Mouse (Mus musculus) embryonic facial prominence, embryonic 10.5 days (tissue): ENCODE data around the gene Strbp. TPM values are rescaled to one million over a fixed set of nuclear protein-coding genes. Genes with fewer than 3 reads are reported as not detected.

ENCODE experiments used
- DNase-seq: peaks from one replicate; pipeline ENCODE4 v3.0.0-alpha.2; 2017; ENCODE audit warnings: low spot score
- H3K27ac ChIP-seq: fragments of 300-500 bp; sonication (generic); replicated peaks from 2 replicates; pipeline ENCODE4 v1.5.1; 2016; ENCODE audit warnings: mild to moderate bottlenecking
- H3K27me3 ChIP-seq: fragments of 300-500 bp; sonication (generic); replicated peaks from 2 replicates; pipeline ENCODE4 v1.6.1; 2016; ENCODE audit warnings: low read depth, mild to moderate bottlenecking; ENCODE audit not compliant: poor library complexity, severe bottlenecking
- H3K36me3 ChIP-seq: fragments of 300-500 bp; sonication (generic); replicated peaks from 2 replicates; pipeline ENCODE4 v1.6.1; 2016; ENCODE audit warnings: mild to moderate bottlenecking, moderate library complexity
- H3K4me1 ChIP-seq: fragments of 300-500 bp; sonication (generic); 2 replicates; pipeline ENCODE4 v1.6.1; 2016
- H3K4me3 ChIP-seq: fragments of 300-500 bp; sonication (generic); 2 replicates; pipeline ENCODE4 v1.5.1; 2016; ENCODE audit warnings: mild to moderate bottlenecking, moderate library complexity
- H3K9me3 ChIP-seq: fragments of 300-500 bp; sonication (generic); 2 replicates; pipeline ENCODE4 v1.6.1; 2016; ENCODE audit warnings: mild to moderate bottlenecking
- WGBS: fragments of 180-500 bp; shearing (Covaris S2); methylation state at CpG from one replicate; pipeline ENCODE4 v1.1.7; 2016; 5-methylcytosine and 5-hydroxymethylcytosine counted together
- polyA plus RNA-seq: library from polyadenylated mRNA; unstranded; fragments of >200 nt; fragmentation: Nextera tagmentation; extraction: Ambion mirVana; gene quantifications from 2 replicates; pipeline ENCODE4 v1.2.1, GENCODE M21; 2016

Strbp gene
- polyA plus RNA-seq, 1 experiment from 2014 or later: 50.4 TPM

GRCm38 (mm10) chr2:37682197-37682811, 21.4 kb downstream of the Strbp start:
- Histone ChIP-seq H3K9me3 (no peaks in the 10 kb centered on the region), H3K27ac (no peak overlapping the region), H3K27me3 (no peaks in the 10 kb centered on the region), H3K4me3 (no peak overlapping the region), H3K4me1 (no peaks in the 10 kb centered on the region), H3K36me3 (peaks cover 7% of the 10 kb centered on the region)
- WGBS: 96% methylated on average over 7 of the region's 7 CpGs
- no peak for DNase-seq

- DNase-seq: no peak
- Histone ChIP-seq H3K36me3 (no peaks in the 10 kb centered on the region), H3K27ac (no peak overlapping the region), H3K4me3 (no peak overlapping the region), H3K4me1 (no peaks in the 10 kb centered on the region), H3K9me3 (no peaks in the 10 kb centered on the region), H3K27me3 (no peaks in the 10 kb centered on the region)
- 73% methylated on average over 1 of the region's 1 CpGs for WGBS
Observed at GRCm38 (mm10) chr2:37651086-37651485, 52.6 kb downstream of the Strbp start.

GRCm38 (mm10) chr2:37649590-37649989, 54.1 kb downstream of the Strbp start:
- DNase-seq: no peak
- Histone ChIP-seq H3K27me3 (no peaks in the 10 kb centered on the region), H3K27ac (no peak overlapping the region), H3K36me3 (peaks cover 4% of the 10 kb centered on the region), H3K4me1 (no peaks in the 10 kb centered on the region), H3K4me3 (no peak overlapping the region), H3K9me3 (no peaks in the 10 kb centered on the region)
- 80% methylated on average over 2 of the region's 2 CpGs for WGBS

- 83% methylated on average over 1 of the region's 1 CpGs for WGBS
- Histone ChIP-seq H3K27me3 (no peaks in the 10 kb centered on the region), H3K9me3 (no peaks in the 10 kb centered on the region), H3K36me3 (peaks cover 4% of the 10 kb centered on the region), H3K27ac (no peak overlapping the region), H3K4me3 (no peak overlapping the region), H3K4me1 (no peaks in the 10 kb centered on the region)
- no peak for DNase-seq
Observed at GRCm38 (mm10) chr2:37648966-37649365, 54.7 kb downstream of the Strbp start.

GRCm38 (mm10) chr2:37623343-37623742, 80.3 kb downstream of the Strbp start:
- no peak overlapping the region for H3K27ac ChIP-seq
- no peaks in the 10 kb centered on the region for H3K27me3 ChIP-seq
- no peak overlapping the region for H3K4me3 ChIP-seq

GRCm38 (mm10) chr2:37587919-37588318, 115.7 kb downstream of the Strbp start:
- DNase-seq: no peak
- H3K27me3 ChIP-seq: no peaks in the 10 kb centered on the region
- H3K4me1 ChIP-seq: no peaks in the 10 kb centered on the region

More at GRCm38 (mm10) chr2:37623343-37623742, 80.3 kb downstream of the Strbp start:
- Histone ChIP-seq H3K9me3 (no peaks in the 10 kb centered on the region), H3K36me3 (peaks cover 40% of the 10 kb centered on the region), H3K4me1 (no peaks in the 10 kb centered on the region)
- 89% methylated on average over 2 of the region's 2 CpGs for WGBS
- DNase-seq: no peak

GRCm38 (mm10) chr2:37578185-37578584, 125.5 kb downstream of the Strbp start:
- H3K36me3 ChIP-seq: peaks cover 30% of the 10 kb centered on the region
- H3K4me1 ChIP-seq: no peaks in the 10 kb centered on the region
- no peak for DNase-seq
- no peak overlapping the region for H3K4me3 ChIP-seq
- no peaks in the 10 kb centered on the region for H3K27me3 ChIP-seq
- H3K27ac ChIP-seq: no peak overlapping the region
- 90% methylated on average over 2 of the region's 2 CpGs for WGBS
- no peaks in the 10 kb centered on the region for H3K9me3 ChIP-seq

More at GRCm38 (mm10) chr2:37587919-37588318, 115.7 kb downstream of the Strbp start:
- no peak overlapping the region for H3K4me3 ChIP-seq
- no peak overlapping the region for H3K27ac ChIP-seq
- no peaks in the 10 kb centered on the region for H3K9me3 ChIP-seq
- peaks cover 31% of the 10 kb centered on the region for H3K36me3 ChIP-seq

GRCm38 (mm10) chr2:37576661-37577060, 127.0 kb downstream of the Strbp start:
- Histone ChIP-seq H3K36me3 (peaks cover 31% of the 10 kb centered on the region), H3K9me3 (no peaks in the 10 kb centered on the region), H3K4me3 (no peak overlapping the region), H3K27me3 (no peaks in the 10 kb centered on the region), H3K27ac (no peak overlapping the region), H3K4me1 (no peaks in the 10 kb centered on the region)
- WGBS: 87% methylated on average over 1 of the region's 1 CpGs
- DNase-seq: no peak

- peaks cover 50% of the 10 kb centered on the region for H3K36me3 ChIP-seq
- DNase-seq: no peak
- no peaks in the 10 kb centered on the region for H3K4me1 ChIP-seq
- no peak overlapping the region for H3K27ac ChIP-seq
- no peak overlapping the region for H3K4me3 ChIP-seq
- 89% methylated on average over 2 of the region's 2 CpGs for WGBS
- H3K9me3 ChIP-seq: no peaks in the 10 kb centered on the region
- no peaks in the 10 kb centered on the region for H3K27me3 ChIP-seq
Observed at GRCm38 (mm10) chr2:37572141-37572540, 131.5 kb downstream of the Strbp start.

GRCm38 (mm10) chr2:37570703-37571102, 133.0 kb downstream of the Strbp start:
- H3K4me1 ChIP-seq: no peaks in the 10 kb centered on the region
- H3K9me3 ChIP-seq: no peaks in the 10 kb centered on the region
- peaks cover 62% of the 10 kb centered on the region for H3K36me3 ChIP-seq
- H3K4me3 ChIP-seq: no peak overlapping the region
- H3K27me3 ChIP-seq: no peaks in the 10 kb centered on the region
- no peak for DNase-seq
- 93% methylated on average over 2 of the region's 2 CpGs for WGBS
- no peak overlapping the region for H3K27ac ChIP-seq

- Histone ChIP-seq H3K36me3 (peaks cover 68% of the 10 kb centered on the region), H3K27ac (no peak overlapping the region), H3K4me3 (no peak overlapping the region), H3K9me3 (no peaks in the 10 kb centered on the region), H3K4me1 (no peaks in the 10 kb centered on the region), H3K27me3 (no peaks in the 10 kb centered on the region)
- WGBS: 94% methylated on average over 5 of the region's 5 CpGs
- DNase-seq: no peak
Observed at GRCm38 (mm10) chr2:37569888-37570287, 133.8 kb downstream of the Strbp start.

- Histone ChIP-seq H3K4me1 (no peaks in the 10 kb centered on the region), H3K36me3 (peaks cover 89% of the 10 kb centered on the region)
- no peak for DNase-seq
Observed at GRCm38 (mm10) chr2:37566035-37566434, 137.6 kb downstream of the Strbp start.

GRCm38 (mm10) chr2:37565579-37565978, 138.1 kb downstream of the Strbp start:
- Histone ChIP-seq H3K9me3 (no peaks in the 10 kb centered on the region), H3K27ac (no peak overlapping the region), H3K4me1 (no peaks in the 10 kb centered on the region), H3K27me3 (no peaks in the 10 kb centered on the region), H3K4me3 (no peak overlapping the region), H3K36me3 (peaks cover 92% of the 10 kb centered on the region)
- no peak for DNase-seq
- WGBS: 88% methylated on average over 2 of the region's 2 CpGs

More at GRCm38 (mm10) chr2:37566035-37566434, 137.6 kb downstream of the Strbp start:
- Histone ChIP-seq H3K9me3 (no peaks in the 10 kb centered on the region), H3K27ac (no peak overlapping the region), H3K27me3 (no peaks in the 10 kb centered on the region), H3K4me3 (no peak overlapping the region)
- WGBS: 84% methylated on average over 1 of the region's 1 CpGs
